Mouse (Mus musculus) lung, postnatal 10 days (tissue): Measurements from ENCODE around the gene Ang2.

Source experiments
- DNase-seq: peaks from one replicate; pipeline ENCODE4 v3.0.0; 2021

Ang2 gene

GRCm38 (mm10) chr14:51150206-51150831 is 48.6 kb downstream of the Ang2 start:
- no peak for DNase-seq

GRCm38 (mm10) chr14:51149164-51149563 is 49.8 kb downstream of the Ang2 start:
- no peak for DNase-seq

- DNase-seq = no peak
These were observed 50.9 kb downstream of the Ang2 start for GRCm38 (mm10) chr14:51148006-51148405.

DNA sequence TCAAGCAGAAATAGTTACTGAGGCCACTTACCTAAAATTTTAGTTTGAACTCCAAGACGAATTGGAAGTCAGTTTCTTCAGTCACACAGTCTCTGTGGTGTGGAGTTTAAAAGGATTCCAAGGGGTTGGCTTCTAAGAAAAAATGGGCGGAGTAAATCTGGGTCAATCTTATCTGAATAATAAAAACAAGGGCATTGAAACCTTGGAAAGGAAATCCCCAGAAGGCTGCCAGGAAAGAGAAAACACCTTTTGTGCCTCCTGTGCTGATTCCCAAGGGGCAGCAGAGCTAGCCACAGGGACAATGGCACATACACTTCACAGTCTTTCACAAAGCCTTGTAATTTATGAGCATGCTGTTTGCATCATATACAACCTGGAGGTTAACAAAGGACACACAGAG is 52.3 kb downstream of the Ang2 start, which contains the start of gene Rnase1:
Rnase1 (minus strand) TSS at position 101 of the 400 bp plus-strand sequence.
- no peak for DNase-seq

DNA sequence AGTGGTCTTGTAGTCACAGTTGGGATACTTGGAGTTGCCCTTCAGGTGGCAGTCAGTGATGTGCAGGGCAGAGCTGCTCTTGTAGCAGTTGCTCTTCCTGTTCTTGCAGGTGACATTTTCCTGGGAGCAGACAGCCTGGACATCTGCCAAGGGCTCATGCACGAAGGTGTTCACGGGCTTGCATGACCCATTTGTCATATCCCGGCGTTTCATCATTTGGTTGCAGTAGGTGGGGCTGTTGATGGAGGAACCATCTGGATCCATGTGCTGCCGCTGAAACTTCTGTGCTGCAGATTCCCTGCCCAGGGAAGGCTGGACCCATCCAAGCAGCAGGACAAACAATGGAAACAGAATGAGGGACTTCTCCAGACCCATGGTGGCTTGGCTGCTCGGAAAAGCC is 53.4 kb downstream of the Ang2 start:
- no peak for DNase-seq
